Mouse (Mus musculus): Measurements from ENCODE around the gene Rfc2.

GRCm38 (mm10) chr5:134583884-134584213, 2.7 kb downstream of the Rfc2 start:
- TF ChIP-seq TCF12 (IDR thresholded peaks at IDR 0.05; ENCODE audit: insufficient read depth, poor library complexity, severe bottlenecking) = no peak
- no peak for TF ChIP-seq POLR2A (IDR thresholded peaks at IDR 0.05; ENCODE audit: insufficient read length, low read depth)
- TF ChIP-seq MYOD1 (IDR thresholded peaks at IDR 0.05; ENCODE audit: control insufficient read depth in 1 of 3, insufficient read length in 2 of 3, low read depth in 2 of 3) = no peak
- no peak for TF ChIP-seq MAX (IDR thresholded peaks at IDR 0.05; ENCODE audit: low read depth)
